Mouse (Mus musculus): ENCODE measurements around the gene Tmem221. TPM values are rescaled to one million over a fixed set of nuclear protein-coding genes. Genes with fewer than 3 reads are reported as not detected.

Gene Tmem221
- total RNA-seq, 2 experiments from 2014 or later, result not detected

DNA sequence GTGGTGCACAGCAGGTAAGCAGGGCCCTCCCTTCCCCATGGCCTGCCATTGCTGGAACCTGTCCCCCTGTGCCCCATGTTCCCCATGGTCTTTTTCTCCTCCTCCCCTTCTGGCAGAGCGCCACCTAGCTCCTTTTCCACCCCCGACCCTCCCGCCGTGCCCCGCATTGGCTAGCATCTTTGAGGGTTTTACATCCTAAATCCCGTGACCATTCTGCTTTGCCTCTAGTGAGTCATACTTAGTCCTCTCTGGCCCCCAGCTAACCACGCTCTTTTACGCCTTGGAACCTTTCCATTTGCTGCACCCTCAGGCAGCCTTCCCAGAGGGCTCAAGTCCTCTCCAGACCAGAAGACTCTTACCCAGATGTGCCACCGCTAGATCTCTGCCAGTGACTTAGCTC lies 21.5 kb upstream of the Tmem221 start:
- no peak for ATAC-seq (replicated peaks; ENCODE audit: low FRiP score, low TSS enrichment, poor library complexity, severe bottlenecking)

DNA sequence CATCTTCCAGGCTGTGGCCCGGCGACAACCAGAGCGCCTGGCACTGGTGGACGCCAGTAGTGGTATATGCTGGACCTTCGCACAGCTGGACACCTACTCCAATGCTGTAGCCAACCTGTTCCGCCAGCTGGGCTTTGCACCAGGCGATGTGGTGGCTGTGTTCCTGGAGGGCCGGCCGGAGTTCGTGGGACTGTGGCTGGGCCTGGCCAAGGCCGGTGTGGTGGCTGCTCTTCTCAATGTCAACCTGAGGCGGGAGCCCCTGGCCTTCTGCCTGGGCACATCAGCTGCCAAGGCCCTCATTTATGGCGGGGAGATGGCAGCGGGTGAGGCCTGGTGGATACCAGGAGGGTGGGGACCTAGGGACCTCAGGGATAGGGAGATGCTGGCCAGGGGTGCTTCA lies 20.8 kb upstream of the Tmem221 start:
- ATAC-seq (replicated peaks; ENCODE audit: low FRiP score, low TSS enrichment, poor library complexity, severe bottlenecking), result no peak

DNA sequence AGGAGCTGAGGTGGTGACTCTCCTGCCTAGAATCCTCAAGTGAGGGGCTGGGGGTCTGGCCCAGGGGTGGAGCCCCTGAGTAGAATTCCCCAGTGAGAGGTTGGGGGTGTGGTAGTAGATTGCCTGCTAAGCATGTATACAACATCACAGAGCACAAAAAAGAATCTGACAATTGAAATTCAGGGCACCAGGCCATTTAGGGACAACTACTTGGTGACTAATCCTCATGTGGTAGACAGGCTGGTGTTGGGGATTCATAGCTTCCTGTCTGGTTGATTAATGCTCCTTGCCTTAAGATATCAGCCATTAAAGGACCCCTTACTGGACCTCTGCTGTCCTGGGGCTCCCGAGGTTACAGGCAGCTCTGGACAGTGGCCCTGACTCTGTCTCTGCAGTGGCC lies 20.3 kb upstream of the Tmem221 start:
- ATAC-seq (replicated peaks; ENCODE audit: low FRiP score, low TSS enrichment, poor library complexity, severe bottlenecking), result no peak

DNA sequence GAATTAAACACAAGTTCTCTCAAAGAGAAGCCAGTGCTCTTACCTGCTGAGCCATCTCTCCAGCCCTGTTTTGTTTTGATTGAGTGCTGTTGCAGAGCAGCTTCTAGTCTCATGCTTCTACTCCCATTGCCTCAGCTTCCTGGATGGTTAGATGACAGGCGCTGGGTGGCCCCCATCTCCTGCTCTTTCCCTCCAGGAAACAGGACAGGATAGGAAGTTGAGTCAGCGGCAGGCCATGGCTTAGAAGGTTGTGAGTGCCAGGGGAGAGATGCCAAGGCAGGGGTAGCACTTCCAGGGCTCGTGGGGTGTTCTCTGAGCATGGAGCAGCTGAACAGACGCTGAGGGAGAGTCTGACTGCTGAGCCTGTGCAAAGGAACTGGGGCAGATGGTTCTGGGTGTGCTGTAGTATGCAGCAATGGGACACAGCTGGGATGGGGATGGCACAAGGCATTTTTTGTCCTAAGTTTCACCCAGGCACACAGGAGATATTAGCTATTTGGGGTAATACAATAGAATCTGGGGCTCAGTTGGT lies 19.3 kb upstream of the Tmem221 start:
- ATAC-seq (replicated peaks; ENCODE audit: low FRiP score, low TSS enrichment, poor library complexity, severe bottlenecking), result no peak

DNA sequence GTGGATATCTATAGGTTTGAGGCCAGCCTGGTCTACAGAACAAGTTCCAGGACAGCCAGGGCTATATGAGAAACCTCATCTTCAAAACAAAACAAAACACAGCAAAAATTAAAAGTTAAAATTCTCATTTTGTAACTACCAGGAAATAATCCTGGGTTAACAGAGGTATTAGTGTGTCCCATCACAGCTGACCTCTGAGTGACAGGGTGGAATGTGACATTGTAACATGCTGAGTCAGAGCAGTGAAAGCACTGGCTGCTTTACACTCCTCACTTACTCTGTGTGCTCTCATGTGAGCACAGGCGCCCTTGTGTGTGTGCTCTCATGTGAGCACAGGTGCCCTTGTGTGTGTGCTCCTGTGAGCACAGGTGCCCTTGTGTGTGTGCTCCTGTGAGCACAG lies 16.3 kb upstream of the Tmem221 start:
- ATAC-seq (replicated peaks; ENCODE audit: low FRiP score, low TSS enrichment, poor library complexity, severe bottlenecking), result no peak

DNA sequence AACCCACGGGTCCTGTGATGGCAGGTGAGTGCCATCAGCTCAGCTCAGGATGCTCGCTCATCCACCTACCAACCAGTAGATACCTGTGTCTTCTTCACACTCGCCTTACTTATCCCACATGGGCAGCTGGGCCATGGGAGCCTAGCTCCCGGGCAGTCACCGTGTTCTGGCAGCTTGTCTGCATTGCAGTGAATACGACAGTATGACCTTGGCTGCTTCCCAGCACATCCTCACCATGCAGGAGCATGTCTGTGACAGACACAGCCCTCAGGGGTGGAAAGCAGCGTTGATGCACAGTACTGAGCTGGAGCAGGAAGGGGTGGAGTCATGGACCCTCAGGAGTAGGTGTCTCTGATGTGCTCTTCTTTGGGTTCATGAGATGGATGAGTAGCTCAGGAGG lies 15.8 kb upstream of the Tmem221 start:
- no peak for ATAC-seq (replicated peaks; ENCODE audit: low FRiP score, low TSS enrichment, poor library complexity, severe bottlenecking)

DNA sequence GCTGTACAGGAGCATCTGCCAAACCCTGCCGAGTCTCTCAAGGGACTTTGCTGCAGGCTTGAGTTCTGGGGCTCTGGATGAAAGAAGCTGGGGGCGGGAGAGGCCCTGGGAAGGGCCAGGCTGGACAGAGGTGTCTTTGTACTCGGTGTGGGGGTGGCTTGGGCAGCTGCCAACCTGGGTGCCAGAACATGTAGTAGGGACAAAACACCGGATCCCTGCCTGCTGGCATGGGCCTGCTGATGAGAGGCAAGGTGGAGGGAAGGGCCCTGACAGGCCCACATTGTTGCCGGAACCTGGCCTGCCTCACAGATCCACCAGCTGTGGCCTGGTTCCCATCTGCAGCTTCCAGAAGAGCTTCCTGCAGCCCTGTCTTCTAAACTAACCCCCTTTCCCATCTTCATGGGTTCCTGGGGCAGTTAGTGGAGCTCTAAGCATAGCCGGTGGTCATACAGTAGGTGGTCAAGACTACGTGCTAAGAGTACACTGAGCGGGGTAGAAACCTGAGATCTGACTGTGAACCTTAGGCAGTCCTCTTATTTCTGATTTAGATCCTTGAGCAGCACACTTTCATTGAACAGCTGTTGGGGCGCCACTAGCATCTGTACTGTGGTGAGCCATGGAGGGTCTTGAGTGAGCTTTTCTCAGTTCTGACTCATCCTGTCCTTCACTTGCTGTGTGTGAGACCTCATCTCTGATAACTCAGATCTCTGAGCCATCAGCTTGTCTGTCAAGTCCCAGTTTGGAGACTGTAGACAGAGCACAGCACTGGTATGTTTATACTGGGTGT lies 14.4 kb upstream of the Tmem221 start:
- ATAC-seq (replicated peaks; ENCODE audit: low FRiP score, low TSS enrichment, poor library complexity, severe bottlenecking), result no peak

DNA sequence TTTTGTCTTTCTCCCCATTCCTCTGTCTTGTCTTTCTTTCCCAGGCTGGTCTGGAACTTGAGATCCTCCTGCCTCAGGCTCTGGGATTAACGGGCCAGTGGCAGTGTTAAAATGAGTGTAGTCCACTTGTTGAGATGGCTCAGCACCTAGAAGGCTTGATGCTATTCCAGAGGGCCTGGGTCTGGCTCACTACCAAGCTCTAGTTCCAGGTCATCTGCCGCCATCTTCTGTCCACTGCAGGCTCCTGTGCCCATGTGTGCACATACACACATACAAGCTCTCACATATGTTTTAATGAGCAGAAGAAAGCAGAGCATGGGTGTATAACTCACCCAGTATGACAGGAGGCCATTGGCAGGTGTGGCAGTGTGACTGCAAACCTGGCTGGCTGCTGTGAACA lies 13.4 kb upstream of the Tmem221 start:
- ATAC-seq (replicated peaks; ENCODE audit: low FRiP score, low TSS enrichment, poor library complexity, severe bottlenecking), result no peak

DNA sequence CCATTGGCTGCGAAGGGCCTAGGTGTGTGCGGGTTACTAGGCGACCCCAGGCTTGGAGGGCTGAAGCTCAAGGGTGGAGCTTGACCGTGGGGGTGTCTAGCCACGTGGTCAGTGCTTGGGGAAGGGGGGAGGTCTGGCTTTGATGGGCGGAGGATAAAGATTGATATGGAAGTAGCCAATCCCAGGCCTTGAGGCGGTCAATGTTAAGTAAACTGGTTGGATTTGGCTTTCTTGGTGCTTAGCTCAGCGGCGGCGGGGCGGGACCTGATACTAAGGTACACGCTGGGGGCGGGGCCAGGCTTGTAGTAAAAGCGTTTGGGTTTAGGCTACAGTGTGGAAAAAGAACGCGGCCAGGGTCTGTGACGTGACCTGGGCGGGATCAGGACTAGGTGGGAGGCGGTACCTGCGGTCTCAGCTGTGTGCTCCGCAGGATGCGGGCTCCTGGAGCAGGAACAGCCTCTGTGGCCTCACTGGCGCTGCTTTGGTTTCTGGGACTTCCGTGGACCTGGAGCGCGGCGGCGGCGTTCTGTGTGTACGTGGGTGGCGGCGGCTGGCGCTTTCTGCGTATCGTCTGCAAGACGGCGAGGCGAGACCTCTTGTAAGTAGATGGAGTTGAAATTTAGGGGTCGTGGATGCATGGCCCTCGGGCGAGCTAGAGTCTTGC lies 11.8 kb upstream of the Tmem221 start:
- peak; percentile 83 for ATAC-seq (replicated peaks; ENCODE audit: low FRiP score, low TSS enrichment, poor library complexity, severe bottlenecking)

DNA sequence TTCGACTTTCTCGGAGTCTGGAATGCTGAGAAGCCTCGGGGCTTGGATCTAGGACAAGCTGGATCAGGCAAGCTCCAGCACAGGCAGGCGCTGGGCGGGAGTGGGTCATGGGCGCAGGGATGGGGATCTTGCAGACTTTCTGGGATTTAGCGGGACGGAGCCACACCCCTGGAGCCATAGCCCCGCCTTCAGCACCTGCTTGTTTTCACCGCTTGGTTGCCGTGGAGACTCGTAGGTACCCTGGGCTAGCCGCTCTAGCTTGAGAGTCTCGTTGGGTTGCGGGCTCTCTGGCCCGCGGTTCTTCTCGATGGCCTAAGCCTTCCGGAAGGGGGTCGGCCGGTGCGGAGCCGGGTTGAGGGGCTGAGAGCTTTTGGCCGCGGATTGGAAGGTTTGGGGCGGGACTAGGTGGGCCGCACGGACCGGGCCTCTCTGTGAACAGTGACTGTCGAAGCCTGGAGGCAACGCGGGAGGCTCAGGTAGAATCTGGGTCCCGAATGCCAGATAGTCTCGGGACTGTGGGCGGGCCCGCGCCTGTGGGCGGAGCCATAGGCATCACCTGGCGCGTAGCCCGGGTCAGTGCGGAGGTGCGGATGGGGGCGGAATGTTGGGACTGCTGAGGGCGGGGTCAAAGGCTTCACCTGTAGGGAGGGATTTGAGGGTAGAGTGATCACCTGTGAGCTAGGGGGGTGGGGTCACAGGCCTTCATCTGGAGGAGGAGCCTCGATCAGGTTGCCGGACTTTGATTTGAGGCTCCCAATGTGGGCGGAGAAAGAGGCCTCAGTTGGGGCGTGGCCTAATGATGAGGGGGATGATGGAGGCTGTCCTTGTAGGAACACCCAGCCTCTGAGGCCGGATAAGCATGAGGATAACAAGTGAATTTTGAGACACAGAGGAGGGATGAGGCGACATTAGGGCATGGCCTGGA lies 11.0 kb upstream of the Tmem221 start:
- peak; percentile 61 for ATAC-seq (replicated peaks; ENCODE audit: low FRiP score, low TSS enrichment, poor library complexity, severe bottlenecking)

DNA sequence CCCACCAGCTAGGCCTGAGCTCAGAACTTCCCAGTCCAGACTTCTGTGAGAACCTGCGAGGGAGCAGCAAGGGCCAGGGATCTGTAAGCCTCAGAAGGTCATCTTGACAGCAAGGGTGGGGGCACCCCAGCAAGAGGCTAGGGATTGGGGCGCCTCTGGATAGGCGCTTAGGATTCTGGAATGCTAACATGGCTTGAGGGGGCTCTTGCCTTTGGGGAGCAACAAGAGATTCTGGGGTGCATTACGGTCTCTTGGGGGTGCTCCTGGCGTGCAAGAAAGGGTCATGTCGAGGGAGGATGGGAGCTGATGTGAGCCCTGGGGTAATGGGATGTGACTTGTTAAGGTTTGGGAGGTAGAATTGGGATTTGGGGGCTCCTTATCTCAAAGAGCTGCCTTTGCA lies 10.3 kb upstream of the Tmem221 start:
- ATAC-seq (replicated peaks; ENCODE audit: low FRiP score, low TSS enrichment, poor library complexity, severe bottlenecking), result no peak

DNA sequence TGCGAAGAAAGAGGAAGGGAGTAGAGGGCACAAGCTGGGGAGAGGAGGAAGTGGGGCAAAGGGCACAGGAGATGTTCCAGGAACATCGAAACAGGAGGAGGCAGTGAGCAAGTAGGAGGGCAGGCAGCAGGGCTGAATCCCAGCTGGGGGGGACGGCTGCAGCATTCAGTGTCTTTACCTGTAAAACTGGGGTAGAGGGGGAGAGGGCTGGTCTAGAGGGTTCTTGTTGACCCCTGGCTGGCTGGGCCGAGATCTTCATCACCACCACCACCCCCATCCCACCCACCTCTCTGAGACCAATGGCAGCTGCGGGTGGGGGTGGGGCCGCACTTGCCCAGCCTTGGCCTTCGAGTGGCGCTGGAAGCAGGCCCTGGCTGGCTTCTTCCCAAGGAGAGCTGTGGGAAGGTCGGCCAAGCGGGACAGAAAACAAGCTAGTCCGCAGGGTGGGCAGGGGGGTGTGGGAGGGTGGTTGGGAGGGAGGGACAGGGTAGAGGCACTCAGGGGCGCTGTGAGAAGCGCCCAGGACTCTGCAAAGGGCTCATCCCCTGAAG lies 9.8 kb upstream of the Tmem221 start, which contains the start of gene Slc27a1:
Gene Slc27a1, plus strand, starts transcription at position 496 of the 551 bp plus-strand sequence.
- ATAC-seq (replicated peaks; ENCODE audit: low FRiP score, low TSS enrichment, poor library complexity, severe bottlenecking), result no peak

DNA sequence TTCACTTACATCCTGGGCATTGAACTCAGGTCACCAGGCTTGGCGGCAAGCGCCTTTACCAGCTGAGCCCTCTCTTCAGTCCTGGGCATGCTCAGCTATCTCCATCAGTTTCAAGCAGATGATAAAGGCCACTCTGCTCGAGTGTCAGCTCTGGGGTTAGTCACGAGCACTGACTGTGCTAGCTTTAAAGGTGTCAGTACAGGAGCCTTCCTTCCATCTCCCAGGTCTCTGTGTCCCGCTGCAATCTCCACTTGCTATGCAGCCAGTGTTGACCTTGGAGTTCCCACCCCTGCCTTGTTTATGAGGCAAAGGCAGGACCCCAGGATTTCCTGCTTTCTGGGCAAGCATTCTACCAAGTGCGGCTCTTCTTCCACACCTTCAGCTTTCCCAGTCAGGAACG lies 8.9 kb upstream of the Tmem221 start:
- no peak for ATAC-seq (replicated peaks; ENCODE audit: low FRiP score, low TSS enrichment, poor library complexity, severe bottlenecking)

DNA sequence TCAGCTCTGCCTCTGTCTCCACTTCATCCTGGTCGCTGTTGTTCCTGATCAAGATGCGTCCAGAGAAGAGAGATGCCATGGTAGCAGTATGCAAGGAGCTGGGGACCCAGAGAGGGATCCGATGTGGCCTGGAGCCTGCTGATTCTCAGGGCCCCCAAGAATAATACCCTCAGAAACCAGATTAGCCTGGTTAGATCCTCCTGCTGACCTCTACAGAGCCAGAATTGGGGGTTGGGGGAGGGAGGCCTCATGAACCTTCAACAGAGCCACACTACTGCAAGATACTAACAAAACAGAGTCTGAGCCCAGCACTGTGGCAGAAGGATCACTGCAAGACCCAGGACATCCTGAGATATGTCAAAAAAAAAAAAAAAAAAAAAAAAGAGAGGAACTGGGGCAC lies 7.8 kb upstream of the Tmem221 start, which contains the start of gene Nxnl1:
Gene Nxnl1, minus strand, starts transcription at position 101 of the 400 bp plus-strand sequence.
- no peak for ATAC-seq (replicated peaks; ENCODE audit: low FRiP score, low TSS enrichment, poor library complexity, severe bottlenecking)

DNA sequence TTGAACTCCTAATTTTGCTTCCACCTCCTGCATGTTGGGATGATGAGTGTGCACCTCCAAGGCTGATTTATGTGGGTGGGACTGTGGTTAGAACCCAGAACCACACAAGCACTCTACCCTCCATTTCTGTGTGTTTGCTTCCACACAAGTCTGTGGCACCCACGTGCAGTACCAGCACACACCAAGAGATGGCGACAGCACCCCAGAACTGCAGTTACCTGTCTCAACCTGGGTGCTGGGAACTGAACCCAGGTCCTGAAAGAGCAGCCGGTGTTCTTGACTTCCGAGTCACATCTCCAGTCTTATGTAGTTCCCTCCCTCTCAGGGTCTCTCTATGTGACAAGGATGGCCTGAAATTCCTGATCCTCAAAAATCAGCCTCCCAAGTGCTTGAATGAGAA lies 5.3 kb upstream of the Tmem221 start:
- ATAC-seq (replicated peaks; ENCODE audit: low FRiP score, low TSS enrichment, poor library complexity, severe bottlenecking), result no peak

DNA sequence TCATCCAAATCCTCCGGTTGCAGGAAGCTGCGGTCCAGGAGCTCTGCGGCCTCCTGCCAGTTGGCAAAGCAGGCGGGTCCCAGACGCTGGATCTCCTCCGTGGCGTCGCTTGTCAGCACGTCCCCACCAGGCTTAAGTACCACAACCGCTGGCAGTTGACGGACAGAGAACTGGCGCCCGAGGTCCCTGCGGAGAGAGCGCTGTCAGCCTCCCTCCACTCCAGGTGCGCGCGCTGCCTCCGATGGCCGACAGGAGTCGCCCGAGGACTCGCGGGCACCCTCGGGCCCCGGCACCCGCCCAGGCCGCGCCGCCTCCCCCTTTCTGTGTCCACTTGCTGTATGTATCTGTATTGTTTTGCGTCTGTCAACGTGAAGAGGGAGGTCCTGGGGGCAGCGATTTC lies 4.1 kb upstream of the Tmem221 start:
- ATAC-seq (replicated peaks; ENCODE audit: low FRiP score, low TSS enrichment, poor library complexity, severe bottlenecking), result peak; percentile 60

DNA sequence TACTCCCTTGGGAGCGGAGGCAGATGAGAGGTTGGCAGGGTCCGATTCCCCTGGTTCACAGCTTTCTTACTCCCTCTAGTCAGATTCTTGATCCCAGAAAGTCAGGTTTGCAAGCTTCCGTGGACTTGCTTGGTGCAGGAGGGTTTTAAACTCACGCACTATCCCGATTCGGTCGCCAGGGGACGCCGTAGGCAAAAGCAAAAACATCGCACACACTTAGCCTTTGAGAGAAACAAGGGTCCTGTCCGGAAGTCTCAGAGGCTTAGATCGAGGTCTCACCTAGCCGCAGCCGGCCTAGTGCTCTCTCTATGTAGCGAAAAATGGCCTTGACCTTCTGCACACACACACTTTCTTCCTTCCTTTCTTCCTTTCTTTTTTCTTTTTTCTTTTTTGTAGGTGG lies 2.7 kb upstream of the Tmem221 start:
- peak; percentile 53 for ATAC-seq (replicated peaks; ENCODE audit: low FRiP score, low TSS enrichment, poor library complexity, severe bottlenecking)

DNA sequence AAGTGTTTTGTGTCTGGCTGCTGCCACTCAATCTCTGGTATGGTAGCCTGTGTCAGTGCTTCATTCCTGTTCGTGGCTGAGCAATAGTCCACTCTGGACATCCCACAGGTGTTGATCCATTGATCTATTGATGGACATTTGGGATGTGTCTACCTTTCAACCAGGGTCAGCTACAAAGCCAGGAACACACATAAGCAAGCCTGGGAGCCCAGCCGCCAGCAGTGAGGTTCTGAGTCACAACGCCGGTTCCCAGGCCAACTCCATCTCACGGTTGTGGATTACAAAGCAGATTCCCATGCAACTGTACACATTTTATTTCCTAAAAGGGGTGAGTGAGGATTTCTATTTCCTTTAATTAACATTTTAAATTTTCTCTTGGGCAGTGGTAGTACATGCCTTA lies 2.1 kb upstream of the Tmem221 start:
- no peak for ATAC-seq (replicated peaks; ENCODE audit: low FRiP score, low TSS enrichment, poor library complexity, severe bottlenecking)

DNA sequence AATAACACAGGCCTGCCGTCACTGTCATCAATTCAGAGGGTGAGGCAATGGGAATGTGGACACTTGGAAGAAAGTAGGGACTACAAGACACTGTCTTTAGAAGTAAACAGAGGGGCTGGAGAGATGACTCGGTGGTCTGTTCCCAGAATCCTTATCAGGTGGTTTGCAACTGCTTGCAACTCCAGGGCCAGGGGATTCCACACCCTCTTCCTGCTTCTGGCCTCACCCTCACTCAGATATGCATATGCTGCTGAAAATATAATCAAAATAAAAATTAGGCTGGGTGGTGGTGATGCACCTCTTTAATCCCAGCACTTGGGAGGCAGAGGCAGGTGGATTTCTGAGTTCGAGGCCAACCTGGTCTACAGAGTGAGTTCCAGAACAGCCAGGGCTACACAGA lies 1.4 kb upstream of the Tmem221 start:
- ATAC-seq (replicated peaks; ENCODE audit: low FRiP score, low TSS enrichment, poor library complexity, severe bottlenecking), result no peak

All from megakaryocyte-erythroid progenitor cell, adult 5-6 weeks (primary cell).